In genomic region chr6:55451771-55452371, GRCm38 (mm10) we compare ENCODE assay signal across 8 mouse cellular contexts. TPM values are rescaled to one million over a fixed set of nuclear protein-coding genes. Genes with fewer than 3 reads are reported as not detected.
A peak's percentile ranks its signal among the peaks of the same experiment; 100 is the strongest.
DNase-seq lines count a peak whose midpoint lies in the region; ATAC-seq and TF ChIP-seq lines count a peak whose summit lies in the region.

Gene Adcyap1r1 (plus strand): TSS chr6:55451978.

- H3K36me3 ChIP-seq in liver, embryonic 14.5 days (replicated peaks; ENCODE audit: control insufficient read depth, insufficient read depth, low read depth) = no peaks in the 10 kb centered on the region

- peak; percentile 62 for DNase-seq in layer of hippocampus, adult 11-12 months (ENCODE audit: low spot score)
- no peak for DNase-seq in layer of hippocampus, adult 9-10 months (ENCODE audit: low spot score)
- DNase-seq in cerebellum, postnatal 25 days = peak; percentile 87
- peak; percentile 52 to 60 for DNase-seq in frontal cortex, postnatal 25 days (ENCODE audit: low spot score in 2 of 2)
- peak; percentile 56 for DNase-seq in kidney, postnatal 10 days
- no peak for DNase-seq in liver, embryonic 14.5 days (ENCODE audit: low read depth in 3 of 3, low spot score in 3 of 3)
- peak; percentile 84 for DNase-seq in right cerebral cortex, postnatal 4 days
- DNase-seq in ovary, postnatal 36 days (ENCODE audit: low spot score) = no peak

- no peak for ATAC-seq in liver, embryonic 14.5 days (ENCODE audit: insufficient read depth)

- WGBS in liver, embryonic 14.5 days (ENCODE audit: insufficient replicate concordance) = 2% methylated on average over 58 of the region's 58 CpGs

- peaks cover 30% of the 10 kb centered on the region for H3K27me3 ChIP-seq in liver, embryonic 14.5 days (ENCODE audit: control insufficient read depth, insufficient read depth, low read length)

- no peaks in the 10 kb centered on the region for H3K9me3 ChIP-seq in liver, embryonic 14.5 days (ENCODE audit: control insufficient read depth, low read length)

- H3K4me3 ChIP-seq in liver, embryonic 14.5 days (ENCODE audit: insufficient read depth in 1 of 2, low read depth in 2 of 2, low read length in 2 of 2) = no peak within 1 kb of the TSS

- TF ChIP-seq CTCF in liver, embryonic 14.5 days (IDR thresholded peaks at IDR 0.05; ENCODE audit: low read depth) = no peak

- H3K4me1 ChIP-seq in liver, embryonic 14.5 days (replicated peaks; ENCODE audit: control insufficient read depth in 2 of 2, insufficient read depth in 2 of 2, low read length in 1 of 2) = no peaks in the 10 kb centered on the region

- no peak within 1 kb of the TSS for H3K27ac ChIP-seq in liver, embryonic 14.5 days

- H3K4me2 ChIP-seq in liver, embryonic 14.5 days (ENCODE audit: low read depth) = peak within 1 kb of the TSS; percentile 6; the same call in 1 of the 2 replicates

- no peak for TF ChIP-seq EP300 in liver, embryonic 14.5 days (IDR thresholded peaks at IDR 0.05; ENCODE audit: low read depth)

- no peak within 1 kb of the TSS for H3K9ac ChIP-seq in liver, embryonic 14.5 days (replicated peaks)

RNA-seq across cellular contexts. Expression of gene Adcyap1r1, which starts in this region (rescaled TPM):
- polyA plus RNA-seq in liver, embryonic 14.5 days (2012; rRNA removed) = 0.01 and 0.08 TPM in 2 replicates
- not detected in 2 replicates for polyA plus RNA-seq in liver, embryonic 14.5 days (2014; fragmentation: Nextera tagmentation; extraction: Ambion mirVana)

Comparison
In these comparisons a context has a peak if more than half of its experiments do, and no peak if none do; other contexts are left out.
1. DNase-seq: peak in layer of hippocampus, adult 11-12 months (single experiment), cerebellum, postnatal 25 days (2 of 2), frontal cortex, postnatal 25 days (2 of 2), kidney, postnatal 10 days (single experiment) and right cerebral cortex, postnatal 4 days (single experiment); none in layer of hippocampus, adult 9-10 months (single experiment), liver, embryonic 14.5 days (0 of 3) and ovary, postnatal 36 days (single experiment).